Mouse (Mus musculus) ES-E14 (cell line): ENCODE data around the gene Acta2. TPM values are rescaled to one million over a fixed set of nuclear protein-coding genes. Genes with fewer than 3 reads are reported as not detected.

Experiments
- DNase-seq: peaks from one replicate; pipeline ENCODE4 v3.0.0-alpha.2; 2013; ENCODE audit warnings: low read depth, low spot score
- H3K27ac ChIP-seq: 2 replicates; pipeline ENCODE4 v1.5.1; 2012; ENCODE audit warnings: low read depth, mild to moderate bottlenecking, low read length, moderate library complexity, mixed read lengths; ENCODE audit not compliant: poor library complexity, insufficient read depth, severe bottlenecking
- H3K36me3 ChIP-seq: 2 replicates; pipeline ENCODE4 v1.6.1; 2012; ENCODE audit warnings: mild to moderate bottlenecking, low read length, moderate library complexity, mixed read lengths; ENCODE audit not compliant: control insufficient read depth, poor library complexity, insufficient read depth, severe bottlenecking
- H3K4me1 ChIP-seq, 2 experiments: fragments of 150-350 bp in 1 of 2; sonication (generic) in 1 of 2; 2 replicates each; pipeline ENCODE4 v1.6.1; 2012; ENCODE audit warnings: low read length in 2 of 2, mild to moderate bottlenecking in 1 of 2, mixed read lengths in 1 of 2; ENCODE audit not compliant: control insufficient read depth in 2 of 2, insufficient read depth in 2 of 2, poor library complexity in 1 of 2
- H3K4me3 ChIP-seq, 2 experiments: fragments of 150-350 bp in 1 of 2; sonication (generic) in 1 of 2; 2 replicates each; pipeline ENCODE4 v1.5.1; 2012; ENCODE audit warnings: low read length in 2 of 2, low read depth in 1 of 2, mild to moderate bottlenecking in 1 of 2, mixed read lengths in 1 of 2; ENCODE audit not compliant: insufficient read depth in 1 of 2, poor library complexity in 1 of 2, severe bottlenecking in 1 of 2
- H3K9ac ChIP-seq: 2 replicates; pipeline ENCODE4 v1.6.1; 2012; ENCODE audit warnings: low read depth, mild to moderate bottlenecking, low read length, mixed read lengths; ENCODE audit not compliant: poor library complexity, insufficient read depth, severe bottlenecking
- H3K9me3 ChIP-seq: fragments of 150-350 bp; sonication (generic); 2 replicates; pipeline ENCODE4 v1.6.1; 2012; ENCODE audit warnings: low read depth, mild to moderate bottlenecking, low read length; ENCODE audit not compliant: control insufficient read depth, insufficient read depth
- CHD2 ChIP-seq: IDR thresholded peaks from 2 replicates; pipeline ENCODE4 v1.6.1; 2014; ENCODE audit warnings: mild to moderate bottlenecking, low read depth, low read length, inconsistent platforms
- HCFC1 ChIP-seq: IDR thresholded peaks from 2 replicates; pipeline ENCODE4 v1.6.1; 2012; ENCODE audit warnings: low read length, inconsistent platforms, borderline replicate concordance; ENCODE audit not compliant: insufficient read depth
- MAFK ChIP-seq: IDR thresholded peaks from 2 replicates; pipeline ENCODE4 v1.6.1; 2014; ENCODE audit warnings: mild to moderate bottlenecking, low read depth, low read length, inconsistent platforms; ENCODE audit not compliant: insufficient read depth
- ZC3H11A ChIP-seq: IDR thresholded peaks from 2 replicates; pipeline ENCODE4 v1.6.1; 2012; ENCODE audit warnings: low read depth, mild to moderate bottlenecking, inconsistent platforms, low read length, borderline replicate concordance
- ZNF384 ChIP-seq: IDR thresholded peaks from 2 replicates; pipeline ENCODE4 v1.6.1; 2012; ENCODE audit warnings: low read depth, low read length, inconsistent platforms
- in situ Hi-C, 2 experiments: fragments of 600-800 bp; cut with MboI; formaldehyde crosslinking; loops; one replicate each; pipeline ENCODE4 v1.15.1; 2025; ENCODE audit warnings: low sequenced_read_pairs in 2 of 2, inconsistent platforms in 1 of 2; ENCODE audit not compliant: unreplicated experiment in 2 of 2
- total RNA-seq: library from RNA; depleted of rRNA; stranded (reverse); fragments of 300-350 nt; gene quantifications from 2 replicates; pipeline ENCODE4 v1.2.3, GENCODE M21; 2012

Acta2 gene
- total RNA-seq, 1 experiment: 421 TPM

DNA sequence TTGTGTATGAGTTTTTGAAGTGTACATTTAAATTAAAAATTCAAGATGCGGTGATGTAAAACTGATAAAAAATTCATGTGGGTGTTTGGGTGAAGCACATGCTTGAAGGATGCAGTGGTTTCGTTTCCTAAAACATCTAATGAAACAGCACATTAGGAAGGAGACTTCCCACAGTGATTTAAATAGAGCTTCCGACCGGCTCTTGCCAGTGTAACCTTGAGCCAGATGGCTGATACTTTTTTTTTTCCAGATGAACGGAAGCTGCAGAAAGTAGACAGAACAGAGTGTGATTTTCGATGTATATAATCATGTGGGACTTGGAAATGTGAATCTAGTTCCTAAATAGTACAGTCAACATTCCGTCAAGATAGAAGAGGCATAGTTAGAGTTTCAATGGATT is 23.8 kb downstream of the Acta2 start:
- H3K36me3 ChIP-seq: no peaks in the 10 kb centered on the region
- peaks cover 0 to 2% of the 10 kb centered on the region in 2 experiments; a peak in 1 of 4 replicates for H3K4me1 ChIP-seq
- in situ Hi-C loops: no loop called here
- H3K4me3 ChIP-seq: no peak overlapping the region
- H3K9me3 ChIP-seq: no peaks in the 10 kb centered on the region
- H3K9ac ChIP-seq: no peak overlapping the region
- DNase-seq: no peak
- no peak for TF ChIP-seq ZC3H11A
- TF ChIP-seq ZNF384: no peak
- TF ChIP-seq CHD2: no peak
- TF ChIP-seq MAFK: no peak
- no peak for TF ChIP-seq HCFC1
- H3K27ac ChIP-seq: no peak overlapping the region

DNA sequence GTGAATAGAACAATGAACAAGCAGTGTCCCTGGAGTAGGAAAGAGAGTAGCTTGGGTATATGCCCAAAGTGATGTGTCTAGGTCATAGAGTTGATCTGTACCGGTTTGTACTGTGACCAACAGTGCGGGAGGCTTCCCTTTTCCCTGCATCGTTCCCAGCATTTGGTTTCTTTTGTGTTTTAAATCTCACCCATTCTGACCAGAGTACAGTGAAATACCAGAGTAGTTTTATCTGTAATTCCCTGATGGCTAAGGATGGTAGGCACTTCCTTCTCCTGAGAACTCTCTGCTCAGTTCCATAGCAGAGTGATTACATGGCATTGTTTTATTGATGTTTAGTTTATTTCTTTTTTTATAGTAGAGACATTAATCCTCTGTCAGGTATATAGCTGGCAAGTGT is 32.6 kb downstream of the Acta2 start:
- TF ChIP-seq CHD2: no peak
- TF ChIP-seq ZC3H11A: no peak
- TF ChIP-seq MAFK: no peak
- no peak for TF ChIP-seq HCFC1
- no peak for TF ChIP-seq ZNF384
- Histone ChIP-seq H3K4me1 (0 out of 4 replicates have a peak, but pooled peaks cover 0 to 2% of the 10 kb centered on the region in 2 experiments), H3K9ac (no peak overlapping the region), H3K36me3 (no peaks in the 10 kb centered on the region), H3K4me3 (no peak overlapping the region), H3K9me3 (no peaks in the 10 kb centered on the region), H3K27ac (no peak overlapping the region)
- no peak for DNase-seq
- in situ Hi-C loops: no loop called here

DNA sequence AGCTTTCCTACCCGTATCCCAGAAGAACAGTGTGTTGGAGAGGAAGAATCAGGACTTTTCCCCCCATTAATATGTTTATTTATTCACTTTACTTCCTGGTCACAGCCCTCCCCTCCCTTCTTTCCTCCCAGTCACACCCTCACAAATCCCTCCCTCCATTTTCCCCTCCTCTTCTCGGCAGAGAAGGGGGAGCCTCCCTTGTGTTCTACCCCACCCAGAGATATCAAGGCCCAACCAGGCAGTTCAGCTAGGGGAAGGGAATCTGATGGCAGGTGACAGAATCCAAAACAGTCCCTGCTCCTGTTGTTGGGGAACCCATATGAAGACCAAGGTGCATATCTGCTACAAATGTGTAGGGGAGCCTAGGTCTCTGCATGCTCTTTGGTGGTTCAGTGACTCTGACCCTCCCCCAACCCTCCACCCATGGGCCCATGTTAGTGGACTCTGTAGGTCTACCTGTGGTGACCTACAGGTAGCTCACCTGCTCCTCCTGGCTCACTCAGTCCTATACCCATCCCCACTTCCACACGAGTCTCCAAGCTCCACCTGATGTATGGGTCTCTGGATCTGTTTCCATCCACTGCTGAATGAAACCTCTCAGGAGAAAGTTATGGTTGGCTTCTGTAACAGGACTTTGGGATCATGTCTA is 34.5 kb downstream of the Acta2 start:
- no peak for DNase-seq
- in situ Hi-C loops: no loop called here
- Histone ChIP-seq H3K9ac (no peak overlapping the region), H3K36me3 (no peaks in the 10 kb centered on the region), H3K9me3 (no peaks in the 10 kb centered on the region), H3K4me1 (0 out of 4 replicates have a peak, but pooled peaks cover 0 to 2% of the 10 kb centered on the region in 2 experiments), H3K27ac (no peak overlapping the region), H3K4me3 (no peak overlapping the region)
- TF ChIP-seq HCFC1: no peak
- no peak for TF ChIP-seq CHD2
- no peak for TF ChIP-seq ZNF384
- TF ChIP-seq ZC3H11A: no peak
- no peak for TF ChIP-seq MAFK

DNA sequence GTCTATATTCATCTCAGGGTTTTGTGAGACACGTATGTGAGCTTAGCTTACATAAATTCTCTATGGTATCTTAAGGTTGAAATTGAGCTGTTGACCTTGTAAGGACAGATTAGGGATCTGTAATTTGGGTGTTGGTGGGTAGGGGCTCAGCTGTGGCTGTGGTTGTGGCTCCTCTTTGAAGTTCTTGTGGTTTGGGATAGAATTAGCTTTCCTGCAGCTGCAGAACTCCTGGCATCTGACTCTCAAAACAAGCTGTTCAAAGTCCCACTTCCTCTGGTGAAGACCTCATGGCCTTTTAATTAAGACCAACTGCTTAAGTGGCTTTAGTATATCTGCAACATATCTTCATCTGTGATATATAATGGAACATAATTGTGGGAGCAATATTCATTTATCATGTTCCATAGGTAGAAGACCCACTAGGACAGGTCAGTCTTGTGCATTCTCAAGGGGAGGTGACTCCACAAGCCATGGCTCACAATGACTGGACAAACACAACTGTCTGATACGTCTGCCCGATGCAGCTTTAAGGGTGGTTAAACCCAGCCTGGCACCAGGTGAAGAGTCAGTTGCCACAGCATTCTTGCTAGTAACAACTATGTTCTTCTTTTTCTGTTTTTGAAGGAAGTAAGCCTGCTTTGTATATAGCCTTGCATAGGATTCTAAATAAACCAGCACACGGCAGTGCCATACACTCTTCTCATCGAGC is 36.0 kb downstream of the Acta2 start:
- H3K4me1 ChIP-seq: 0 out of 4 replicates have a peak, but pooled peaks cover 0 to 2% of the 10 kb centered on the region in 2 experiments
- DNase-seq: no peak
- no peak overlapping the region for H3K27ac ChIP-seq
- no peak overlapping the region for H3K9ac ChIP-seq
- no peak for TF ChIP-seq ZC3H11A
- TF ChIP-seq HCFC1: no peak
- TF ChIP-seq MAFK: no peak
- no peak for TF ChIP-seq ZNF384
- TF ChIP-seq CHD2: no peak
- H3K4me3 ChIP-seq: no peak overlapping the region
- in situ Hi-C loops: no loop called here
- no peaks in the 10 kb centered on the region for H3K9me3 ChIP-seq
- no peaks in the 10 kb centered on the region for H3K36me3 ChIP-seq
